ENCODE assay signal across 9 mouse cellular contexts in the genomic region with DNA sequence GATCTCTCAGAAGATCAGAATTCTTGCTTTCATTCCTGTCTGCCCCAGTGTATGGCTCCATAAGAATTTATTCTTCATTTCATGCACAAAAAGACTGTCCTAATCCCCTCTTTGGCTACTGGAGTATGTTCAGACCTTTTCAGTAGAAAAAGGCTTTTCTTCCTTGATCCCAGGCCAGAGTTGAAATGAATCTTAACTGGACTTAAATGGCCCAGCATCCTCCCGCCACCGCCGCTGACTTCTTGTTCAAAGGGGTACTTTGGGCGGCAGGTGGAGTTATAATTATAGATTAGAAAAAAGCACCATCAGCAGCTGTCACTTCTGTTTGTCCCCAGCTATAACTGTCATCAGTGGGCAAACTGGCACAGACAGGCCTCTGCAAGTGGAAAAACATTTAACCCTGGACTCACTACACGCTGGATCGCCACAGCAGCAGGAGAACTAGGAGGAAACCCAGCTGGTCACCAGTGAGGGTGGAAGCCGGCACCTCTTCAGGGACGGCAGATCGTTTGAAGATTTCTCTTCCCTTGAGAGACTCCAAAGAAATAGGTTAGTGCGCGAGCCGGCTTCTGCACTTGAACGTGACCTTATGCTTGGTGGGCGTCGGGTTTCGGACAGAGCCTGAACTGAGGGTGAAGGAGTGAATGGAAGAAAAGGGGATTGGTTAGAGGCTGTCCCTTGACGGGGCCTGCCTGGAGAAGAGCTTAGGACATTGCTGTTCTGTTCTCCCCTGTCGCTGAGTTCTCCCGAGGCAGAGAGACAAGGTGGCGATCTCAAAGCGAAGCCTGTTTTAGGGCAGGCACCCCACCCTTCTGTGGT. TPM values are rescaled to one million over a fixed set of nuclear protein-coding genes. Genes with fewer than 3 reads are reported as not detected.
DNase-seq lines count a peak whose midpoint lies in the region; ATAC-seq and TF ChIP-seq lines count a peak whose summit lies in the region.
"Had no signal": no experiment of that assay in that cellular context is flagged by ENCODE, and none has a peak within 500 bp of the region (broad histone marks: within the 10 kb centered on the region; RNA-seq: fewer than 3 reads in every experiment).

Best3 (plus strand) TSS at position 51 of the 819 bp plus-strand sequence.

- DNase-seq in kidney, adult 18-20 months: peak; percentile 13
- DNase-seq in kidney, postnatal 14 days: no peak
- DNase-seq in midbrain, postnatal 0 days (ENCODE audit: low spot score): peak; percentile 7
- DNase-seq in spleen, postnatal 10 days (ENCODE audit: low spot score in 2 of 2): no peak
- DNase-seq in right cerebral cortex, postnatal 36 days (ENCODE audit: low spot score in 2 of 2): no peak
- DNase-seq: right cerebral cortex, postnatal 14 days had no signal

- H3K9me3 ChIP-seq in embryonic facial prominence, embryonic 15.5 days (replicated peaks): no peaks in the 10 kb centered on the region
- H3K9me3 ChIP-seq in hindbrain, embryonic 13.5 days: no peaks in the 10 kb centered on the region
- no peaks in the 10 kb centered on the region for H3K9me3 ChIP-seq in midbrain, postnatal 0 days (ENCODE audit: low read length)

- no peak within 1 kb of the TSS for H3K9ac ChIP-seq in embryonic facial prominence, embryonic 15.5 days
- H3K9ac ChIP-seq in hindbrain, embryonic 13.5 days: no peak within 1 kb of the TSS; the same call in 1 of the 2 replicates
- H3K9ac ChIP-seq in midbrain, postnatal 0 days (replicated peaks; ENCODE audit: low read length, poor library complexity, severe bottlenecking): no peak within 1 kb of the TSS

- H3K4me2 ChIP-seq in embryonic facial prominence, embryonic 15.5 days (replicated peaks): 0 out of 2 replicates have a peak within 1 kb of the TSS, but pooled peaks have one; percentile 2
- 0 out of 2 replicates have a peak within 1 kb of the TSS, but pooled peaks have one; percentile 6 for H3K4me2 ChIP-seq in hindbrain, embryonic 13.5 days
- peak within 1 kb of the TSS; percentile 12; the same call in 1 of the 2 replicates for H3K4me2 ChIP-seq in midbrain, postnatal 0 days (ENCODE audit: low read depth, low read length, poor library complexity, severe bottlenecking)

- WGBS in embryonic facial prominence, embryonic 15.5 days: 46% methylated on average over 21 of the region's 21 CpGs
- 45% methylated on average over 21 of the region's 21 CpGs for WGBS in hindbrain, embryonic 13.5 days
- WGBS in midbrain, postnatal 0 days: 26% methylated on average over 21 of the region's 21 CpGs

- no peak for TF ChIP-seq CTCF in midbrain, postnatal 0 days (IDR thresholded peaks at IDR 0.05)

- no peaks in the 10 kb centered on the region for H3K27me3 ChIP-seq in embryonic facial prominence, embryonic 15.5 days
- H3K27me3 ChIP-seq in hindbrain, embryonic 13.5 days: no peaks in the 10 kb centered on the region
- H3K27me3 ChIP-seq in midbrain, postnatal 0 days (ENCODE audit: insufficient read depth, low read length): no peaks in the 10 kb centered on the region

- no peaks in the 10 kb centered on the region for H3K4me1 ChIP-seq in embryonic facial prominence, embryonic 15.5 days
- peaks cover 24% of the 10 kb centered on the region for H3K4me1 ChIP-seq in hindbrain, embryonic 13.5 days (replicated peaks)
- H3K4me1 ChIP-seq in midbrain, postnatal 0 days (ENCODE audit: insufficient read depth, low read length): no peaks in the 10 kb centered on the region

- 0 out of 2 replicates have a peak within 1 kb of the TSS, but pooled peaks have one; percentile 19 for H3K27ac ChIP-seq in embryonic facial prominence, embryonic 15.5 days (replicated peaks)
- H3K27ac ChIP-seq in hindbrain, embryonic 13.5 days: 0 out of 2 replicates have a peak within 1 kb of the TSS, but pooled peaks have one; percentile 8
- no peak within 1 kb of the TSS for H3K27ac ChIP-seq in midbrain, postnatal 0 days (ENCODE audit: low read depth, low read length)

- H3K36me3 ChIP-seq in embryonic facial prominence, embryonic 15.5 days: no peaks in the 10 kb centered on the region
- no peaks in the 10 kb centered on the region for H3K36me3 ChIP-seq in hindbrain, embryonic 13.5 days
- no peaks in the 10 kb centered on the region for H3K36me3 ChIP-seq in midbrain, postnatal 0 days (ENCODE audit: insufficient read depth, low read length)

- H3K4me3 ChIP-seq in embryonic facial prominence, embryonic 15.5 days (replicated peaks): no peak within 1 kb of the TSS
- H3K4me3 ChIP-seq in hindbrain, embryonic 13.5 days: no peak within 1 kb of the TSS
- H3K4me3 ChIP-seq in midbrain, postnatal 0 days (ENCODE audit: low read depth, low read length): no peak within 1 kb of the TSS

- 0 out of 2 replicates have a peak, but pooled peaks have one; percentile 47 for ATAC-seq in embryonic facial prominence, embryonic 15.5 days (ENCODE audit: insufficient number of reproducible peaks, low FRiP score, low TSS enrichment, low read depth)
- ATAC-seq in hindbrain, embryonic 13.5 days (ENCODE audit: low FRiP score): no peak
- peak; percentile 41; the same call in 1 of the 2 replicates for ATAC-seq in midbrain, postnatal 0 days (ENCODE audit: low FRiP score)

RNA-seq across cellular contexts. Expression of gene Best3, which starts in this region (rescaled TPM):
- 2.2 and 2.8 TPM in 2 replicates for polyA plus RNA-seq in embryonic facial prominence, embryonic 15.5 days (2015; fragmentation: Nextera tagmentation; extraction: Ambion mirVana)
- 0.08 and 0.14 TPM in 2 replicates for polyA plus RNA-seq in hindbrain, embryonic 13.5 days (2015; fragmentation: Nextera tagmentation; extraction: Ambion mirVana)
- 0.27 TPM in 1 of 2 replicates, not detected in the other for total RNA-seq in midbrain, postnatal 0 days (2014; rRNA removed)
- polyA plus RNA-seq in midbrain, postnatal 0 days (2015; fragmentation: Nextera tagmentation; extraction: Ambion mirVana): 0.11 and 0.13 TPM in 2 replicates
- total RNA-seq: megakaryocyte, adult 5-6 weeks had no signal

Comparison
In these comparisons a context has a peak if more than half of its experiments do, and no peak if none do; other contexts are left out.
1. Peak in DNase-seq, ATAC-seq and H3K4me2 ChIP-seq in midbrain, postnatal 0 days; RNA of the gene not detected or under 1 TPM.